Comparison of ENCODE assay signal across 29 mouse cellular contexts in the genomic region with DNA sequence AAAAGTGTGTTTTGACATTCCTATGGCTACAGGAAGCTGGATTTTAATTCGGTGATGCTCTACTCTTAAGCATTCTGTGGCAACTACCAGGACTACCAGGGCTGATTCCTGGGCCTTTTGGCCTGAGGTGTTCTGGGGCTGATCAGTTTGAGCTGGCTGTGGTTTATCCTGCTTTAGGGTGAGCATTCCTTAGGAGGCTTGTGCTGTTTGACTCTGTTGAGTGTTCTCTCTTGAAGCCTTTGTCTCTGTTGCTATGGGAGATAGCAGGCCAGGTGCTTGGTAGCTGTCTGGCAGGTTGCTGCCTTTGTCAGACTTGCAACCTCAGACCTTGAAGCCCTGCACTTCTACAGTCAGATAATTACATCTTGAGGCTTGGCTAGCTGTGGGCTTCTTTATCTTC. TPM values are rescaled to one million over a fixed set of nuclear protein-coding genes. Genes with fewer than 3 reads are reported as not detected.
A peak's percentile ranks its signal among the peaks of the same experiment; 100 is the strongest.
DNase-seq lines count a peak whose midpoint lies in the region; ATAC-seq and TF ChIP-seq lines count a peak whose summit lies in the region.
"Had no signal": no experiment of that assay in that cellular context is flagged by ENCODE, and none has a peak within 500 bp of the region (broad histone marks: within the 10 kb centered on the region; RNA-seq: fewer than 3 reads in every experiment).

No protein-coding gene starts in this region.

- no peak for ATAC-seq in heart, embryonic 13.5 days (ENCODE audit: extremely low read depth, insufficient number of reproducible peaks, low FRiP score, low TSS enrichment)
- peak; percentile 30; the same call in 1 of the 2 replicates for ATAC-seq in lung, postnatal 0 days
- peak; percentile 90; the same call in 1 of the 2 replicates for ATAC-seq in embryonic facial prominence, embryonic 14.5 days (ENCODE audit: low read depth)
- ATAC-seq in intestine, embryonic 16.5 days: no peak
- ATAC-seq: CD4-positive, CD25-positive, alpha-beta regulatory T cell, adult 4 months; forebrain, embryonic 14.5 days; forebrain, postnatal 0 days; hindbrain, postnatal 0 days; inflammation-experienced regulatory T-cells, adult 6 months; intestine, postnatal 0 days had no signal

- no peak for TF ChIP-seq EP300 in lung, postnatal 0 days (IDR thresholded peaks at IDR 0.05)

- H3K4me1 ChIP-seq in heart, embryonic 13.5 days: peaks cover 8% of the 10 kb centered on the region
- no peaks in the 10 kb centered on the region for H3K4me1 ChIP-seq in lung, postnatal 0 days (ENCODE audit: insufficient read depth, low read depth, low read length)
- no peaks in the 10 kb centered on the region for H3K4me1 ChIP-seq in embryonic facial prominence, embryonic 14.5 days (ENCODE audit: control insufficient read depth, insufficient read depth, low read length)
- H3K4me1 ChIP-seq in intestine, embryonic 16.5 days (ENCODE audit: control insufficient read depth, insufficient read depth, low read length): no peaks in the 10 kb centered on the region
- H3K4me1 ChIP-seq: embryonic facial prominence, embryonic 15.5 days; heart, embryonic 15.5 days had no signal

- no peak for TF ChIP-seq CTCF in lung, postnatal 0 days (IDR thresholded peaks at IDR 0.05)

- 0 out of 2 replicates have a peak, but pooled peaks cover 3% of the 10 kb centered on the region for H3K36me3 ChIP-seq in heart, embryonic 13.5 days
- no peaks in the 10 kb centered on the region for H3K36me3 ChIP-seq in lung, postnatal 0 days (ENCODE audit: insufficient read depth, low read length)
- H3K36me3 ChIP-seq in embryonic facial prominence, embryonic 14.5 days (ENCODE audit: control insufficient read depth, insufficient read depth, low read length): no peaks in the 10 kb centered on the region
- H3K36me3 ChIP-seq in intestine, embryonic 16.5 days (ENCODE audit: control insufficient read depth, insufficient read depth, low read length): no peaks in the 10 kb centered on the region
- H3K36me3 ChIP-seq: embryonic facial prominence, embryonic 15.5 days; heart, embryonic 15.5 days had no signal

- DNase-seq in heart, adult 8-10 months (ENCODE audit: low spot score): no peak
- no peak for DNase-seq in lung, postnatal 0 days (ENCODE audit: low spot score)
- no peak for DNase-seq in lung, postnatal 14 days
- peak; percentile 50 for DNase-seq in ZHBTc4 (ENCODE audit: low read depth, low spot score)
- peak; percentile 31 for DNase-seq in embryonic facial prominence, embryonic 14.5 days (ENCODE audit: low spot score)
- DNase-seq in kidney, adult 9 months: no peak
- DNase-seq: adrenal gland, adult 8-10 months; adrenal gland, postnatal 25 days; cerebellum, adult 18-20 months; cerebellum, adult 9-10 months; cerebellum, postnatal 14 days; forebrain, postnatal 0 days; gastrocnemius, adult 2 months; gastrocnemius, postnatal 25 days; heart, adult 2 months; heart, postnatal 14 days; heart, postnatal 4 days had no signal

- H3K4me2 ChIP-seq in heart, embryonic 13.5 days: no peak overlapping the region
- no peak overlapping the region for H3K4me2 ChIP-seq in lung, postnatal 0 days (replicated peaks; ENCODE audit: low read depth, low read length)
- H3K4me2 ChIP-seq in embryonic facial prominence, embryonic 14.5 days (ENCODE audit: low read depth, low read length): no peak overlapping the region
- no peak overlapping the region for H3K4me2 ChIP-seq in intestine, embryonic 16.5 days (ENCODE audit: low read depth, low read length)
- H3K4me2 ChIP-seq: embryonic facial prominence, embryonic 15.5 days; heart, embryonic 11.5 days; heart, embryonic 15.5 days; hindbrain, embryonic 14.5 days had no signal

- 63% methylated on average over 1 of the region's 1 CpGs for WGBS in heart, embryonic 13.5 days
- 55% methylated on average over 1 of the region's 1 CpGs for WGBS in lung, postnatal 0 days
- WGBS in embryonic facial prominence, embryonic 14.5 days: 73% methylated on average over 1 of the region's 1 CpGs
- WGBS in intestine, embryonic 16.5 days: 88% methylated on average over 1 of the region's 1 CpGs

- no peaks in the 10 kb centered on the region for H3K9me3 ChIP-seq in heart, embryonic 13.5 days
- H3K9me3 ChIP-seq in lung, postnatal 0 days (ENCODE audit: low read length): no peaks in the 10 kb centered on the region
- no peaks in the 10 kb centered on the region for H3K9me3 ChIP-seq in embryonic facial prominence, embryonic 14.5 days (ENCODE audit: control insufficient read depth, low read length)
- no peaks in the 10 kb centered on the region for H3K9me3 ChIP-seq in intestine, embryonic 16.5 days (ENCODE audit: control insufficient read depth, low read length)
- H3K9me3 ChIP-seq: embryonic facial prominence, embryonic 15.5 days; heart, embryonic 15.5 days had no signal

- H3K27me3 ChIP-seq in heart, embryonic 13.5 days (replicated peaks): no peaks in the 10 kb centered on the region
- no peaks in the 10 kb centered on the region for H3K27me3 ChIP-seq in lung, postnatal 0 days (replicated peaks; ENCODE audit: insufficient read depth, low read length)
- no peaks in the 10 kb centered on the region for H3K27me3 ChIP-seq in embryonic facial prominence, embryonic 14.5 days (replicated peaks; ENCODE audit: control insufficient read depth, insufficient read depth, low read length)
- no peaks in the 10 kb centered on the region for H3K27me3 ChIP-seq in intestine, embryonic 16.5 days (replicated peaks; ENCODE audit: control insufficient read depth, insufficient read depth, low read length)
- H3K27me3 ChIP-seq: embryonic facial prominence, embryonic 15.5 days; heart, embryonic 15.5 days had no signal

- H3K4me3 ChIP-seq in heart, embryonic 13.5 days: no peak overlapping the region
- no peak overlapping the region for H3K4me3 ChIP-seq in lung, postnatal 0 days (ENCODE audit: low read depth, low read length)
- no peak overlapping the region for H3K4me3 ChIP-seq in embryonic facial prominence, embryonic 14.5 days (ENCODE audit: low read depth, low read length)
- no peak overlapping the region for H3K4me3 ChIP-seq in intestine, embryonic 16.5 days (ENCODE audit: low read length)
- H3K4me3 ChIP-seq: embryonic facial prominence, embryonic 15.5 days; gastrocnemius, adult 2 months; heart, adult 2 months; heart, embryonic 15.5 days had no signal

- H3K9ac ChIP-seq in heart, embryonic 13.5 days: no peak overlapping the region
- no peak overlapping the region for H3K9ac ChIP-seq in lung, postnatal 0 days (replicated peaks; ENCODE audit: low read depth)
- H3K9ac ChIP-seq in embryonic facial prominence, embryonic 14.5 days (ENCODE audit: low read depth, low read length): no peak overlapping the region
- no peak overlapping the region for H3K9ac ChIP-seq in intestine, embryonic 16.5 days (ENCODE audit: low read depth, low read length)
- H3K9ac ChIP-seq: embryonic facial prominence, embryonic 15.5 days; forebrain, postnatal 0 days; heart, embryonic 15.5 days; hindbrain, embryonic 14.5 days had no signal

- H3K27ac ChIP-seq in heart, embryonic 13.5 days (replicated peaks): 0 out of 2 replicates have a peak overlapping the region, but pooled peaks have one; percentile 8
- no peak overlapping the region for H3K27ac ChIP-seq in lung, postnatal 0 days (ENCODE audit: low read length)
- H3K27ac ChIP-seq in embryonic facial prominence, embryonic 14.5 days (replicated peaks; ENCODE audit: low read depth, low read length): no peak overlapping the region
- H3K27ac ChIP-seq in intestine, embryonic 16.5 days (ENCODE audit: low read length): no peak overlapping the region
- H3K27ac ChIP-seq: embryonic facial prominence, embryonic 15.5 days; gastrocnemius, adult 2 months; heart, adult 2 months; heart, embryonic 15.5 days; hindbrain, embryonic 14.5 days; hindbrain, postnatal 0 days had no signal

RNA-seq across cellular contexts. Expression of gene Wt1, which starts 26.7 kb away (rescaled TPM):
- 22.2 and 26.1 TPM in 2 replicates for polyA plus RNA-seq in heart, embryonic 13.5 days (2015; fragmentation: Nextera tagmentation; extraction: Ambion mirVana)
- 1 to 10 TPM; 4.7 to 8.3 (median 5.3) TPM for total RNA-seq in heart, adult 8-10 months (2022)
- 2.1 and 2.7 TPM in 2 replicates for polyA plus RNA-seq in lung, postnatal 0 days (2015; fragmentation: Nextera tagmentation; extraction: Ambion mirVana)
- 0.54 and 0.84 TPM in 2 replicates for polyA plus RNA-seq in embryonic facial prominence, embryonic 14.5 days (2014; fragmentation: Nextera tagmentation; extraction: Ambion mirVana)
- polyA plus RNA-seq in intestine, embryonic 16.5 days (2015; fragmentation: Nextera tagmentation; extraction: Ambion mirVana): 8.1 and 10.0 TPM in 2 replicates
- total RNA-seq: gastrocnemius, adult 2 months had no signal
- polyA plus RNA-seq: C2C12; CD4-positive, CD25-positive, alpha-beta regulatory T cell, adult 4 months; forebrain, embryonic 14.5 days; inflammation-experienced regulatory T-cells, adult 6 months had no signal

Comparison
In these comparisons a context has a peak if more than half of its experiments do, and no peak if none do; other contexts are left out.
1. ATAC-seq: peak in lung, postnatal 0 days (single experiment) and embryonic facial prominence, embryonic 14.5 days (single experiment); none in heart, embryonic 13.5 days (single experiment) and intestine, embryonic 16.5 days (single experiment).
2. DNase-seq: peak in ZHBTc4 (single experiment) and embryonic facial prominence, embryonic 14.5 days (single experiment); none in heart, adult 8-10 months (single experiment), lung, postnatal 0 days (single experiment), lung, postnatal 14 days (single experiment) and kidney, adult 9 months (single experiment).